Mouse (Mus musculus) telencephalon, adult 2 months (tissue): ENCODE data around the gene Slc40a1.

Experiments
- DNase-seq: peaks from one replicate; pipeline ENCODE4 v3.0.0-alpha.2; 2011; ENCODE audit warnings: low read depth, low spot score

Slc40a1 gene

GRCm38 (mm10) chr1:45926393-45926763, at the start of gene Slc40a1:
TSS of gene Slc40a1 (minus strand) at chr1:45926523.
- no peak for DNase-seq

GRCm38 (mm10) chr1:45971314-45971713, 45.0 kb upstream of the Slc40a1 start:
- no peak for DNase-seq

DNA sequence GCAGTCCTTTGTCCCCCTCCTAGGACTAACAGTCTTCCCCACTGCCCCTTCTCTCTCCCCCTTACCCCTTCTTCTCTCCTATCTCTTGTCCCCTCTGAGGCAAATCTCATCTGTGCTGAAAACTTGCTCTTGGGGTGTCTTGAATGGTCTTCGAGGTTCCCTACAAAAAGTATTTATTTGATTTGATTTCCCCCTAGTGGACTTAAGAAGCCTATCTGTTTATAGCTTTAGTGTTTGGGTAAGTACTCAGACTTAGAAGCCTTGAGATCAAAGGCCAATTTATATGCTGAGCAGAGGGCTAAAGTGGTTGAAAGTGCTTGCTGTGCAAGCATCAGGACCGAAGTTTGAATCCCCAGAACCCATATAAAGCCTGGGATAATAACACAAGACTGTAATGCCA, 22.7 kb upstream of the Slc40a1 start:
- no peak for DNase-seq

DNA sequence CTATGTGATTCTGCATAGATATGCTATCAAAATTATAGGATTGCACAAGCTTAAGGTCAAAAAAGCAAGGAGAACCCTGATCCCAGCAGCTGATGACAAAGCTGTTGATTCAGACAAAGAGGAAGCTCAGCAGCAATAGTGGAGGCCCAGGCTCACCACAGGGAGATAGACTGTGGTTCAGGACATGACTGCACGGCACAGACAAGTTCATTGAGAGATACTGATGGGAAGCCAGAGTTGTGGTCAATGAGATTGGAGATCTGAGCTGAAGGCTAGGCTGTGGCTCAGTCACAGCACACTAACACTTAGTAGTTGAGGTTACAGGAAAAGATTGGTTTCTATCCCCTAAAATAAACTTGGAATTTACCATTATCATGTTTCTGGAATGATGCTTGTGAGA, 21.5 kb upstream of the Slc40a1 start:
- no peak for DNase-seq

DNA sequence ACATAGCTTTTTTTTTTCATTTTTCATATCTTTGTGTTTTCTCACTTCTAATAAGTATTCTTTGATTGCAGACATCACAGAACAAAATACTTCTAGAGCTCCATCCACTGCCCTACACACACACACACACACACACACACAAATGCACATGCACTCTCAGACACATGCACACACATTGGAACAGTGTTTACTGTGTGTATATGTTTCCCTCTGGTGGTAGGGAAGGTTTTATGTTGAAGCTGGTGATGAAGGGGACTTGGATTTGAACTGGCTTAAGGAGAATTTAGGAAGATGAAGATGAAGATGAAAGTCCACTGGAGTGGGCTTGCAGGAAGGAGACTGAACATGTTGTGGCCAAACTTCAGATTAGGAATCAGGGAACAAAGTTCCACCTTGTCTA, 4.8 kb upstream of the Slc40a1 start:
- no peak for DNase-seq

DNA sequence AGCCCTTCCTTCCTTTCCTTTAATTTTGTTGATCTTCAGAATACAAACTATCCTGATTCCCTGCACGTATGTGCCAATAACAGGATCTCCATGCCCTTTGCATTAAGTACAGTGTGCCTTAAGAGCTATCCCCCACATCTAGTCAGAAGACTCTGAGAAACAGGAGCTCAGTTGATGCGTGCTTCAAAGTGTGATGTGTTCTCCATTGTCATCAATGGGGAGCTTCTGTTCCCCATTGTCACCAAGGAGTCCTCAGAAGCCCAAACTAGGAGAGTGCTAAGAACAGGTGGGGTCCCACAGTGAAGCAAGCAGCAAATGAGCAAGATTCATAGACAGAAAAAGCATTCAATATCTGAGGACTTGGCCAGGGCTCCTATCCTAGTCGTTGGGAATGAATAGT, 588 bp upstream of the Slc40a1 start:
- DNase-seq, result no peak

DNA sequence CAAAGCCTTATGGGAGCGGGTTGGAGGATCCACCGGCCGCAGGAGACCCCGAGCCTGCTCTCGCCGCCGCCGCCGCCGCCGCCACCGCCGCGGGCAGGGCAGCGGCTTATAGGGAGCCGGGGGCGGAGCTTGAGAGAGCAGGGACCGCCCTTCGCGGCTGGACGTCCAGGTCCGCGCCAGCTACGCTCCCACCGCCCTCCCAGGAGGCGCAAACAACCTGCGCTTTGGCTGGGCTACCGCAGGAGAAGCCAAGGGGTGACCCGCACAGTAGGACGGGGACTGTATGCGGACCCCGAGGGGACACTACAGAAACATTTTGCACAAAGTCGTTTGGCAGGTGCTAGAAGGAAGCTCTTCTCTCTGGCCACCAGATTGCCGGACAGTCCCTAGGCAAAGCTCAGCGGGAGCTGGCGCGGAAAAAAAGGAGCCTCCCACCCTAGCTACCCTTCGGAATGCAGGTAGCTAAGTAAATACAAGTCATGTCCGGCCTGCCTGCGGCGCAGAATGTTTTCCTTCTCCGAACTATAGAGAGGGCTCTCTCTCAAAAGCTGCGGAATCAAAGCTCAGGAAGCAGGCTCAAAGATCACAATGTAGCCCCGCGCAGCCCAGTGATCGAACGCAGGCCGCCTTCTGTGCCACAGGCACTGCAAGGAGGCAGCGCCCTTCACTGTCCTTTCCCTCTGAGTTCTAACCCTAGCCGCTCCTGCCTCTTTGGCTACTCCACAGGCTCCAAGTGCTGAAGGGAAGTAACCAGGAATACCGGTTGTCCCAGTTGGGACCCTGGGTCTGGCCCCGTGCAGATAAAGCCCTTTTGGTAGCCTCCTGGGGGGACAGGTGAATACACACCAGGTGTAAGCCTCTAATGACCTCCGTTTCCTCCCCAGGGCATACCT, 577 bp downstream of the Slc40a1 start:
- DNase-seq, result peak; percentile 23

GRCm38 (mm10) chr1:45925131-45925499, 1.2 kb downstream of the Slc40a1 start:
- DNase-seq, result no peak

DNA sequence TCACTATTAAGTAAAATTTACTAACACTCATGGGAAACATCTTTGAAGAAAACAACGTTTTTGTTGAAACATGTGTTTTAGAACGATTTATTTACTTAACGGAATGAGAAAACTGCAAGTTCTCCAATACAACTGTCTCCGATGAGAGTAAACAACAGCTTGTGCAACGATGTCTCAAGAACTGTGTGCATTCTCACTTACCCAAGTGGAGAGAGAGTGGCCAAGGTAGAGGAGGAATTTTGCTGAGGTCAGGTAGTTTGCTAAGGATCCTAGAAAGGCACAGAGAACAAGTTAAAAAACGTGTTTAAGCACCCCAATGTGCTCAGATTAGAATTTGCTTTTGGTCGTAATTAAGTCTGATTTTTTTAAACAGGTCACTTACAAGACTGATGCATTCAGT, 1.8 kb downstream of the Slc40a1 start:
- no peak for DNase-seq

DNA sequence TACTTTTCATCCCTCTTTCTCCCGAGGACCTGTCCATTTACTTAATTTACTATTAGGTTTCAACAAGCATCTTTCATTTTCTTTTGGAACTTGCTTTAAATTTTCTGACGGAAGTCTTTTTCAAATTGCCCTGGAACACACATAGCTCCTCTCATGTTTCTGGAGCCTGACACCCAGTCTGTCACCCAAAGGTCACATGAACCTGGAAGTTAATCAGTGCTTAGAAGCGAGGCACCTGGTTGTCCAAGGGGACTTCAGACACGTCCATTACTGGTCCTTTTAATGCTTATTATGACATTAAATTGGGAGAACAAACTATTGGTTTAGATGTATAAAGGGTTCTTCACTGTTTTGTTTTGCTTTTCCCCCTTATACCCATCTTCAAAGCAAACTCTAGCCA, 3.0 kb downstream of the Slc40a1 start:
- DNase-seq, result no peak

- no peak for DNase-seq
These were observed 5.6 kb downstream of the Slc40a1 start for GRCm38 (mm10) chr1:45920703-45921102.

- DNase-seq, result no peak
These were observed 6.6 kb downstream of the Slc40a1 start for GRCm38 (mm10) chr1:45919752-45920151.

- DNase-seq, result no peak
These were observed 9.1 kb downstream of the Slc40a1 start for GRCm38 (mm10) chr1:45917136-45917803.

DNA sequence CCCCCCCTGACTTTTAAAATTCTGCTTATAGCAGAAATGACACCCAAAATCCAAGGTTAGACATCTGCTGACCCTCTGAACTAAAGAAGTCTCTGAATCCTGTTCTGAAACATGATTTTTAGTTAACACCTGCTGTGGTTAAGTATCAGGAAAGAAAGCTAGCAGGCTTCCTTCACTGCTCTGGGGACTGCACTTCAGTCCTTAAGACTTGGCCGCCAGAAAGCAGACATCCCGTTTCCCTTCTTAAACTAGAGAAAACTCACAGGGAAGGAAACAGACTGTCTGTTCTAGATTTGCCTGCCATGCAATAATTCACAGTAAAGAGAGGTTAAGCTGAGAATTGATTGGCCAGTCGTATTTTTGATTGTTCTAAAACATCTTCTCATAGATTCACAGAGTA, 10.1 kb downstream of the Slc40a1 start:
- DNase-seq, result no peak

- DNase-seq, result no peak
These were observed 12.1 kb downstream of the Slc40a1 start for GRCm38 (mm10) chr1:45914236-45914635.

DNA sequence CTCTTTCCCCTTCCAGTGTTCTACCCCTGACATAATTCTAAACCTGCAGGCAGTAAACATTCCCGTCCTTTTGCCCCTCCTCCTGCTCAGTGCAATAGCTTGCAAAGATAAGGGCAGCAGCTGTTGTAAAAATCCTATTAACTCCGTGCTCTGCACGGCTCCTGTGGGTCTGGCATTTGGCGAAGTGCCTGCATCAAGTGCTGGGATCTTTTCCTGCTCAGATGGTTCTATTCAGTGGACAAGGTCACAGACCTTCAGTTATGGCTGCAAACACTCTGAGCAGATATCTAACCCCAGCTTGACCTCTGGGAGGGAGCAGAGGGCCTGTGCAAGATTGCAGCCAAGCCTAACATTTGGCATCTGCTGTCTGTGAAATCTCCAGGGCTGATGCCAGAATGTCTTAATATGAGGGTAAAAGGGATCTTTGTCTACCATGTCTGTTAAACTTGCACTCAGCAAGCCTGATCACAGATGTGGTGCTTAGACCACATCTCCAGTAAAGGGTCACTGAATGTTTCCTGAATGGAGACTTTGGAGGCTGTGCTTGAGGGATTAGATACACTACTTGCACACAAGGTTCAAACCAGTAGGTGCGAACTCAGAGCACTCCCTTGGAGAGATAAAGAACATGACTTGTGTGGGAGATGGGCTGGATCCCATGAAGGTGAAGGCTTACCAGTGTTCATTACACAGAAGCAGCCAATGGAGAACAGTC, 21.1 kb downstream of the Slc40a1 start:
- no peak for DNase-seq

GRCm38 (mm10) chr1:45904161-45904560, 22.2 kb downstream of the Slc40a1 start:
- DNase-seq, result no peak

- no peak for DNase-seq
These were observed 28.3 kb downstream of the Slc40a1 start for GRCm38 (mm10) chr1:45898044-45898443.

GRCm38 (mm10) chr1:45894168-45894912, 32.0 kb downstream of the Slc40a1 start:
- DNase-seq, result no peak

DNA sequence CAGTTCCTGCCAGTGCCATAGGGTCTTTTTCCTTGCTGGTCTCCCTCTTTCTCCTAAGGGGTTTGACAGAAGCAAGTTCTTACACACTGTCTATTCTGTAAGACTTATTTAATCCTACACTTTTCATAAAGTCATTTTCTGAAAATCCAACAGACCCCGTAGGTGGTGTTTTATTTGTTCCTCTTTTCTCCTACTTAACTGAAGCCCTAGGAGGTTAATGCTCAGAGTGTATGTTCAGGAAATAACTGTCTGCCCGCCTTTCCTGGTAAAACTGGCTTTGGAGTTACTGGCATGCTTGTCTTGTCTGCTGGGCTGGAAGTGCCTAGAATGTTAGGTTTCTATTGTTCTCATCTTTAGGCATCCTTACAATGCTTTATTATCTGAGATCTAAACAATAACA, 34.3 kb downstream of the Slc40a1 start:
- no peak for DNase-seq

- DNase-seq, result no peak
These were observed 36.1 kb downstream of the Slc40a1 start, which contains the start of gene Gm5269 for GRCm38 (mm10) chr1:45890173-45890572. TSS of gene Gm5269 (minus strand) at chr1:45890273.

GRCm38 (mm10) chr1:45886800-45887199, 39.5 kb downstream of the Slc40a1 start:
- no peak for DNase-seq
